Comparison of ENCODE assay signal across 19 mouse cellular contexts in genomic region chr10:67071389-67071788, GRCm38 (mm10). TPM values are rescaled to one million over a fixed set of nuclear protein-coding genes. Genes with fewer than 3 reads are reported as not detected.
A peak's percentile ranks its signal among the peaks of the same experiment; 100 is the strongest.
DNase-seq lines count a peak whose midpoint lies in the region; ATAC-seq and TF ChIP-seq lines count a peak whose summit lies in the region.
"Had no signal": no experiment of that assay in that cellular context is flagged by ENCODE, and none has a peak within 500 bp of the region (broad histone marks: within the 10 kb centered on the region; RNA-seq: fewer than 3 reads in every experiment).

No protein-coding gene starts in this region.

- no peaks in the 10 kb centered on the region for H3K36me3 ChIP-seq in heart, postnatal 0 days (replicated peaks; ENCODE audit: control insufficient read depth, insufficient read depth, low read length)
- H3K36me3 ChIP-seq in forebrain, embryonic 13.5 days (ENCODE audit: poor library complexity, severe bottlenecking): no peaks in the 10 kb centered on the region
- H3K36me3 ChIP-seq: liver, embryonic 12.5 days had no signal

- DNase-seq in heart, postnatal 0 days (ENCODE audit: low spot score): no peak
- DNase-seq in heart, adult 11 months: no peak
- peak; percentile 50 for DNase-seq in lung, postnatal 36 days
- DNase-seq in lung, postnatal 14 days: no peak
- DNase-seq: adrenal gland, postnatal 36 days; cerebellum, adult 11 months; cerebellum, postnatal 25 days; forebrain, postnatal 0 days; gastrocnemius, postnatal 14 days; kidney, adult 18-20 months; kidney, postnatal 14 days had no signal

- H3K27me3 ChIP-seq in heart, postnatal 0 days (ENCODE audit: control insufficient read depth, insufficient read depth, low read length): no peaks in the 10 kb centered on the region
- no peaks in the 10 kb centered on the region for H3K27me3 ChIP-seq in forebrain, embryonic 13.5 days
- H3K27me3 ChIP-seq: liver, embryonic 12.5 days had no signal

- no peak for TF ChIP-seq CTCF in heart, postnatal 0 days (IDR thresholded peaks at IDR 0.05; ENCODE audit: low read depth)

- no peak overlapping the region for H3K9ac ChIP-seq in heart, postnatal 0 days (replicated peaks; ENCODE audit: low read depth, low read length)
- H3K9ac ChIP-seq in forebrain, embryonic 13.5 days: no peak overlapping the region
- H3K9ac ChIP-seq: forebrain, postnatal 0 days; liver, embryonic 12.5 days had no signal

- 0 out of 2 replicates have a peak overlapping the region, but pooled peaks have one; percentile 9 for H3K4me2 ChIP-seq in heart, postnatal 0 days (ENCODE audit: low read depth, low read length)
- no peak overlapping the region for H3K4me2 ChIP-seq in forebrain, embryonic 13.5 days
- H3K4me2 ChIP-seq: heart, embryonic 11.5 days; liver, embryonic 12.5 days had no signal

- H3K27ac ChIP-seq in heart, postnatal 0 days (ENCODE audit: low read depth): 0 out of 2 replicates have a peak overlapping the region, but pooled peaks have one; percentile 48
- H3K27ac ChIP-seq in forebrain, embryonic 13.5 days: no peak overlapping the region
- H3K27ac ChIP-seq: hindbrain, postnatal 0 days; liver, embryonic 12.5 days; midbrain, embryonic 10.5 days had no signal

- H3K4me3 ChIP-seq in heart, postnatal 0 days (ENCODE audit: low read depth, low read length): no peak overlapping the region
- no peak overlapping the region for H3K4me3 ChIP-seq in forebrain, embryonic 13.5 days
- H3K4me3 ChIP-seq: liver, embryonic 12.5 days; midbrain, embryonic 10.5 days had no signal

- H3K4me1 ChIP-seq in heart, postnatal 0 days (ENCODE audit: control insufficient read depth, insufficient read depth): peaks cover 13% of the 10 kb centered on the region; the same call in 1 of the 2 replicates
- peaks cover 10% of the 10 kb centered on the region for H3K4me1 ChIP-seq in forebrain, embryonic 13.5 days

- 57% methylated on average over 4 of the region's 4 CpGs for WGBS in heart, postnatal 0 days
- 79% methylated on average over 4 of the region's 4 CpGs for WGBS in forebrain, embryonic 13.5 days

- ATAC-seq in heart, postnatal 0 days (ENCODE audit: insufficient read depth, low read depth): 0 out of 2 replicates have a peak, but pooled peaks have one; percentile 33
- ATAC-seq in CD4-positive, CD25-positive, alpha-beta regulatory T cell, adult 4 months: peak; percentile 30
- ATAC-seq in inflammation-experienced regulatory T-cells, adult 6 months: peak; percentile 18
- no peak for ATAC-seq in forebrain, embryonic 13.5 days
- no peak for ATAC-seq in cerebellum, adult (ENCODE audit: insufficient number of reproducible peaks, low FRiP score, low TSS enrichment)
- ATAC-seq: forebrain, postnatal 0 days; hindbrain, postnatal 0 days had no signal

- no peak for TF ChIP-seq EP300 in heart, postnatal 0 days (IDR thresholded peaks at IDR 0.05; ENCODE audit: low read depth)

- no peaks in the 10 kb centered on the region for H3K9me3 ChIP-seq in heart, postnatal 0 days (replicated peaks; ENCODE audit: control insufficient read depth, low read length)
- no peaks in the 10 kb centered on the region for H3K9me3 ChIP-seq in forebrain, embryonic 13.5 days (replicated peaks)
- H3K9me3 ChIP-seq: liver, embryonic 12.5 days had no signal

RNA-seq across cellular contexts. Expression of gene Jmjd1c, which starts 24.5 kb away (rescaled TPM):
- 42.4 and 55.3 TPM in 2 replicates for total RNA-seq in heart, postnatal 0 days (2014; rRNA removed; ENCODE audit: low replicate concordance)
- polyA plus RNA-seq in heart, postnatal 0 days (2015; fragmentation: Nextera tagmentation; extraction: Ambion mirVana): 28.1 and 29.0 TPM in 2 replicates
- 10 to 100 TPM; 56.7 to 57.2 TPM for polyA plus RNA-seq in CD4-positive, CD25-positive, alpha-beta regulatory T cell, adult 4 months (2017; shearing (Covaris generic))
- polyA plus RNA-seq in inflammation-experienced regulatory T-cells, adult 6 months (2017; shearing (Covaris generic)): 10 to 100 TPM; 34.3 to 58.3 (median 45.7) TPM
- polyA plus RNA-seq in forebrain, embryonic 13.5 days (2015; fragmentation: Nextera tagmentation; extraction: Ambion mirVana): 42.5 and 49.6 TPM in 2 replicates

RNA-seq across cellular contexts. Expression of gene Reep3, which starts 25.4 kb away (rescaled TPM):
- 24.0 and 26.6 TPM in 2 replicates for total RNA-seq in heart, postnatal 0 days (2014; rRNA removed; ENCODE audit: low replicate concordance)
- 25.6 and 26.8 TPM in 2 replicates for polyA plus RNA-seq in heart, postnatal 0 days (2015; fragmentation: Nextera tagmentation; extraction: Ambion mirVana)
- polyA plus RNA-seq in CD4-positive, CD25-positive, alpha-beta regulatory T cell, adult 4 months (2017; shearing (Covaris generic)): 10 to 100 TPM; 13.8 to 17.3 TPM
- polyA plus RNA-seq in inflammation-experienced regulatory T-cells, adult 6 months (2017; shearing (Covaris generic)): 10 to 100 TPM; 16.5 to 25.6 (median 19.6) TPM
- 42.2 and 43.0 TPM in 2 replicates for polyA plus RNA-seq in forebrain, embryonic 13.5 days (2015; fragmentation: Nextera tagmentation; extraction: Ambion mirVana)

Comparison
In these comparisons a context has a peak if more than half of its experiments do, and no peak if none do; other contexts are left out.
1. ATAC-seq: peak in heart, postnatal 0 days (single experiment), CD4-positive, CD25-positive, alpha-beta regulatory T cell, adult 4 months (single experiment) and inflammation-experienced regulatory T-cells, adult 6 months (single experiment); none in forebrain, embryonic 13.5 days (single experiment) and cerebellum, adult (single experiment).